Mouse (Mus musculus) hindbrain, postnatal 0 days (tissue): ENCODE measurements at regions not wholly inside any gene's neighbourhood (a gene's known extent, or its start where the extent isn't known, plus 50 kb on each side); places are given as distances from the start of the nearest gene placed in this dataset.

Source experiments
- ATAC-seq: fragments of 200-750 bp; cut with Nextera tagmentation; 2 replicates; pipeline ENCODE4 v1.8.0; 2017; ENCODE audit warnings: mild to moderate bottlenecking, moderate TSS enrichment, moderate library complexity
- DNase-seq: peaks from one replicate; pipeline ENCODE4 v3.0.0-alpha.2; 2015; ENCODE audit warnings: low spot score
- H3K27ac ChIP-seq: fragments of 300-500 bp; sonication (generic); 2 replicates; pipeline ENCODE4 v1.5.1; 2014; ENCODE audit warnings: mild to moderate bottlenecking
- H3K27me3 ChIP-seq: fragments of 300-500 bp; sonication (generic); 2 replicates; pipeline ENCODE4 v1.6.1; 2014; ENCODE audit warnings: low read length, mixed read lengths; ENCODE audit not compliant: insufficient read depth
- H3K36me3 ChIP-seq: fragments of 300-500 bp; sonication (generic); 2 replicates; pipeline ENCODE4 v1.6.1; 2014; ENCODE audit warnings: low read length, mixed read lengths; ENCODE audit not compliant: insufficient read depth
- H3K4me1 ChIP-seq: fragments of 300-500 bp; sonication (generic); 2 replicates; pipeline ENCODE4 v1.6.1; 2014; ENCODE audit warnings: antibody characterized with exemption, low read length, mixed read lengths; ENCODE audit not compliant: insufficient read depth
- H3K4me2 ChIP-seq: fragments of 300-500 bp; sonication (generic); 2 replicates; pipeline ENCODE4 v1.6.1; 2014; ENCODE audit warnings: low read depth, mild to moderate bottlenecking, low read length, moderate library complexity, mixed read lengths
- H3K4me3 ChIP-seq: fragments of 300-500 bp; sonication (generic); 2 replicates; pipeline ENCODE4 v1.5.1; 2014; ENCODE audit warnings: low read length
- H3K9ac ChIP-seq: fragments of 300-500 bp; sonication (generic); replicated peaks from 2 replicates; pipeline ENCODE4 v1.6.1; 2014; ENCODE audit warnings: mild to moderate bottlenecking, low read length, moderate library complexity, mixed read lengths
- H3K9me3 ChIP-seq: fragments of 300-500 bp; sonication (generic); 2 replicates; pipeline ENCODE4 v1.6.1; 2016; ENCODE audit warnings: low read length, mixed read lengths
- CTCF ChIP-seq: IDR thresholded peaks from 2 replicates; pipeline ENCODE4 v1.5.1; 2016; ENCODE audit warnings: antibody characterized with exemption, control low read depth, low read depth
- WGBS: fragments of 180-500 bp; shearing (Covaris S2); extraction: QIAGEN DNeasy Blood & Tissue Kit; methylation state at CpG from one replicate; pipeline ENCODE4 v1.1.7; 2014; 5-methylcytosine and 5-hydroxymethylcytosine counted together

DNA sequence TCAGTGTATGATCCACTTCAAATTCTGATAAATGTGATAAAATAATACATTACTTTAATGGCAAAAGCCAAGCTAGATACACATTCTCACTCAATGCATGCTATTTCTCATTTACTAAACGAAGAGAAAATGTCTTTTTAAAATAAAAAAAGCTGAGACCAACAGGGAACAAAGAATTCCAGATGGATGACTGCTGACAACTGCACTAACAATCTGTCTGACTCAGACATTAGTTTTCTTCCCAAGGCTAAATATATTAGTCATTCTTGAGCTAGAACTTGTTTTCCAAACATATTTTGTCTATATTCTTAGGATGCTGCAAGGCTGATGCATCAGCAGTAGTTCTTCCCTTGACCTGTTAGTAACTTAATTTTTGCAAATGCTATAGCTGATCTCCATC lies 1008.2 kb downstream of the Sis start:
- DNase-seq: no peak
- 46% methylated on average over 1 of the region's 1 CpGs for WGBS

DNA sequence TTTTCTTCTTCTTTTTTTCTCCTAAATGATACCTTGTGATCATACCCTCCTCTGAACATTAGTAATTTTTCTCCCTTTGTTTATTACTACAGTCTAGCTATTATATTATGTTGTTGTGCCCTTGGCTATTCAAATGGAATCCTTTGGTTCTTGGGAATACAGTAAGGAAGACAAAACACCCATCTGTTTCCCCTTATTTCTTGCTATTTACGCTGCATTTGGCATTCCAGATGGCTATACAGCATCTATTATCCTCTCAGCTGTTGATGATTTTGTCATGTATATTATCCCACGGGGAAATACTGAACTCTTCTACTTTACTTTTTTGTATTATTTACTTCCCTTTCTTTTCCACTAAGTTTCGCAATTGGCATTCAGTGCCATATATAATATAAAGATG lies 1047.8 kb downstream of the Sis start:
- Histone ChIP-seq H3K4me1 (no peaks in the 10 kb centered on the region), H3K9ac (no peak overlapping the region), H3K4me3 (no peak overlapping the region), H3K9me3 (no peaks in the 10 kb centered on the region), H3K27me3 (no peaks in the 10 kb centered on the region), H3K36me3 (no peaks in the 10 kb centered on the region), H3K4me2 (no peak overlapping the region), H3K27ac (no peak overlapping the region)
- DNase-seq (peak; percentile 23), ATAC-seq (no peak)
- no peak for TF ChIP-seq CTCF
- 55% methylated on average over 3 of the region's 3 CpGs for WGBS

More for the DNA sequence above, 1008.2 kb downstream of the Sis start:
- Histone ChIP-seq H3K9me3 (no peaks in the 10 kb centered on the region), H3K9ac (no peak overlapping the region), H3K27me3 (no peaks in the 10 kb centered on the region), H3K4me2 (no peak overlapping the region), H3K27ac (no peak overlapping the region), H3K4me3 (no peak overlapping the region), H3K36me3 (no peaks in the 10 kb centered on the region), H3K4me1 (no peaks in the 10 kb centered on the region)
- TF ChIP-seq CTCF: no peak
- ATAC-seq: no peak

DNA sequence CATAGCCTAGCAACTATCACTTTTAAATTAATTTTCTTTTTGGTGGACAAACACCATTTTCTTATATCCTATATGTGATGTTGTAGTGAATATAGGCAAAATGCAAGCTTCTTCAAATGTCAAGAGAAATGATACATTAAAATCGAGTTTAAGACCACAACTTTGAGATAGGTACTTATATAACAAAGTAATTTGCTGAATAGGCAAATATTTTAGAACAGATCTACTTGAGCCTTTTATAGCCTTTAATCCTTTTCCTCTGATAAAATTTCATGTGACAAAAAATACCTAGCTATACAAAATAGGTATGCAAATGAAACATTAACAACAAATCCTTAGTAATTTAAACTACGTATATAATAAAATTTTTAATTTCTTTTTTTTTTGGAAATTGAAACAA lies 1053.9 kb downstream of the Sis start:
- ATAC-seq (no peak), DNase-seq (no peak)
- Histone ChIP-seq H3K4me1 (no peaks in the 10 kb centered on the region), H3K36me3 (no peaks in the 10 kb centered on the region), H3K27ac (no peak overlapping the region), H3K27me3 (no peaks in the 10 kb centered on the region), H3K9ac (no peak overlapping the region), H3K4me2 (no peak overlapping the region), H3K9me3 (no peaks in the 10 kb centered on the region), H3K4me3 (no peak overlapping the region)
- 88% methylated on average over 2 of the region's 2 CpGs for whole genome bisulfite sequencing
- no peak for TF ChIP-seq CTCF

DNA sequence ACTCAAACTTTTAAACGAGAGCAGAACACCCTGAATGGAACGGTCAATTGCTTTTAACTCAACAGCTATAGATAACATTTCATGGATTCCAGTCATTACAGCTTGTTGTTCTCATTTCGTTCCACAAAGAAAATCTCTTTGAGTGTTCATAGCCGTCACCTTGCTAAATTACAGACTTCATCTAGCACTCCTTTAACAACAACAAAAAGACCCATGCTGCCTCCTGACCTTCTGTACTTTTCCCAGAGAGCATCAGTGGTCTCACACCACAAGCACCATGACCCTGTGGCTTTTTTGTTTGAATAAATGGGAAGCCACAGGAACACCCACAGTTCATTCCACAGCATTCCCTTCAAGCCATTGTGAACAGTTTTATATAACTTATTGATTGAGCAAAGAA lies 1058.4 kb downstream of the Sis start:
- Histone ChIP-seq H3K27ac (no peak overlapping the region), H3K4me2 (no peak overlapping the region), H3K9me3 (no peaks in the 10 kb centered on the region), H3K9ac (no peak overlapping the region), H3K4me1 (no peaks in the 10 kb centered on the region), H3K27me3 (no peaks in the 10 kb centered on the region), H3K36me3 (no peaks in the 10 kb centered on the region), H3K4me3 (no peak overlapping the region)
- ATAC-seq (no peak), DNase-seq (no peak)
- WGBS: 14% methylated on average over 4 of the region's 4 CpGs
- no peak for TF ChIP-seq CTCF

DNA sequence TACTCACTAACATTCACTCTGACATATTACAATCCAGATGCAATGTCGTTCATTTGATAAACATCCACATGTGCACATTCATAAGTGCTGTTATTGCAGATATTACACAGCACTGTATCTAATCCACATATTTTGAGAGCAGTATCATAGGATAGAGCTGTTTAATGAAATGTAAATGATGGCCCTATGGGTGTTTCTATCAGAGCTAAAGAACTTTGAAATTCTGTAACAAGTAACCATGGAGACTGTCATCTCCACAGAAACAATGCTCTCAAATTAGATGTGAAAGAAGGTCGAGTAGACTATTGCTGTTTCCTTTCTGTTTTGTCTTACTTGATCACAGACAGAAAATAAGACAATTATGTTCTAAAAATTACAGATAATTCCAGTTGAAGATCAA lies 1103.0 kb downstream of the Sis start:
- no peak for TF ChIP-seq CTCF
- H3K27me3 ChIP-seq: no peaks in the 10 kb centered on the region
- no peak overlapping the region for H3K4me2 ChIP-seq
- DNase-seq (peak; percentile 1), ATAC-seq (no peak)
- H3K4me3 ChIP-seq: no peak overlapping the region
- no peaks in the 10 kb centered on the region for H3K36me3 ChIP-seq
- WGBS: 32% methylated on average over 2 of the region's 2 CpGs
- H3K27ac ChIP-seq: no peak overlapping the region
- H3K4me1 ChIP-seq: no peaks in the 10 kb centered on the region
- no peaks in the 10 kb centered on the region for H3K9me3 ChIP-seq
- no peak overlapping the region for H3K9ac ChIP-seq

DNA sequence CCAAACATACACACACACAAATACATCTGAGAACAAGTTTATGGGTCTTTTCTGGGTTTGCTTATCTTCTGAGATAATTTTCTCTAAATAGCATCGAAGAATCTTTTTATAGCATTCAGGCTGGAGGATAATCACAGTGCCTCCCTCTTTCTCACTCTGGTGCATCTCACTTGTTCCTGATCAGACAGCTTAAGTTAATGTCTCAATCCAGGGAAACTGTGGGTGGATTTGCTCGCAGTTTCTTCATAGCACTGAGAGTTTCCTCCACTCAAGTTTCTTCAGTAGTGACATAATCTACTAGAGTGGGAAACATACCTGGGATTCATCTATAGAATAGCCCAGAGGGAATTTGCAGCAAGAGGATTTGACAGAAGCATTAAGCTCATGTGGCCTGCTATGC lies 1131.6 kb downstream of the Sis start:
- Histone ChIP-seq H3K9ac (no peak overlapping the region), H3K4me2 (no peak overlapping the region), H3K4me1 (no peaks in the 10 kb centered on the region), H3K27ac (no peak overlapping the region), H3K36me3 (no peaks in the 10 kb centered on the region), H3K27me3 (no peaks in the 10 kb centered on the region), H3K9me3 (no peaks in the 10 kb centered on the region), H3K4me3 (no peak overlapping the region)
- no peak for TF ChIP-seq CTCF
- no peak for DNase-seq
- 71% methylated on average over 2 of the region's 2 CpGs for WGBS
- no peak for ATAC-seq
